Mouse (Mus musculus): ENCODE data around the gene Napsa.

Gene Napsa

DNA sequence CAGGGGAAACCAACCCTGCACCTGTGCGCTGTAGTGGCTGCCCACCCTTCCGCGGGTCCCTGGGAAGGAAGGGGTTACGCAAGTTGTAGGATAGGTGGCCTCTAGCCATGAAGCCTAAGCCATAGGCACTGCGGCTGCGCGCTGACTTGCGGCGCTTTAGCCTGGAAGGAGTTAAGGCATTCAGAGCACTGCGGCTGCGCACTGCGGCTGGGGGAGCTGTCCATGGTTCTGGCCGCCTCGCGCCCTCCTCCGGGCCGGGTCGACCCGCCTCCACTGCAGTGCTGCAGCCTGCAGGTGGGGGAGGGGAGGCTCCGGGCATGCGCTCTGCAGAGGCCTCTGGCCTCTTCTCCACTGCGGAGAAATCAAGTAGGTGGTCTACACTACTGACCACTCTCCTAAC lies 21.6 kb downstream of the Napsa start:
- intact Hi-C loops (cut with DNase I), result no loop called here

DNA sequence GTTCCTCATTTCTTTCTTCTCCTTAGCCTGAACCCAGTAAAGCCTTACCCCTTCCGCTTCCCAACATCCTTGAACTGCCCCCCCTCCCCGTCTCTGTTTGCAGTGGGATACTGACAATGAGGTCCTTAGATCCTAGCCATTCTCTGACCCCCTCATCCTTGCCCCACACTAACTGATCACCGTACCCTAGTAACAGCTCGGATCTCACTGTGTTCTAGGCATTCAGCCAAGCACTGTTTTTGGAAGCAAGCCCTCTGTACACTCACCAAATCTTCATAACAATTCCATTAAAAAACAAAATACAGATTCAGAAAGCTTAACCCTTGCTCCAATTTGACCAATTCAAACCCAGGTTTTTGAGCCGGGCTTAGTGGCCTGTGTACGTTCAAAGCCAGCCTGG lies 22.1 kb downstream of the Napsa start:
- intact Hi-C loops (cut with DNase I), result no loop called here

DNA sequence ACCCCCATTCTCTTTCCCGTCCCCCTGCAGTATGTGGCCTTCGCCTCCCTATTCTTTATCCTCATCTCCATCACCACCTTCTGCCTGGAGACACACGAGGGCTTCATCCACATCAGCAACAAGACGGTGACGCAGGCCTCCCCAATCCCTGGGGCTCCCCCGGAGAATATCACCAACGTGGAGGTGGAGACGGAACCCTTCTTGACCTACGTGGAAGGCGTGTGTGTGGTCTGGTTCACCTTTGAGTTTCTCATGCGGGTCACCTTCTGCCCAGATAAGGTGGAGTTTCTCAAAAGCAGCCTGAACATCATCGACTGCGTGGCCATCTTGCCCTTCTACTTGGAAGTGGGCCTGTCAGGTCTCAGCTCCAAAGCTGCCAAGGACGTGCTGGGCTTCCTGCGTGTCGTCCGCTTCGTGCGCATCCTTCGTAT lies 23.0 kb downstream of the Napsa start:
- intact Hi-C loops (cut with DNase I), result no loop called here

DNA sequence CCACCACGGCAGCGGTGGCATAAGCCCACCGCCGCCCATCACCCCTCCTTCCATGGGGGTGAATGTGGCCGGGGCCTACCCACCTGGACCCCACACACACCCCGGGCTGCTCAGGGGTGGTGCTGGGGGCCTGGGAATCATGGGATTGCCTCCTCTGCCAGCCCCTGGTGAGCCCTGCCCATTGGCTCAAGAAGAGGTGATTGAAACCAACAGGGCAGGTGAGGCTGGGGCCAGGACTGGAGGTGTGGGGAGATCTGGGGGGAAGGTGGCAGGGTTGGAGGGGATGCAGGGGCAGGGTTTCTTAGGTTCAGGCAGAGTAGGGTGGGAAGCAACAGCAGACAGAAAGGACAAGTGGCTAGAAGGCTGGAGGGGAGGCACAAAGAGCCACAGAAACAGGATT lies 23.9 kb downstream of the Napsa start:
- intact Hi-C loops (cut with DNase I), result no loop called here

DNA sequence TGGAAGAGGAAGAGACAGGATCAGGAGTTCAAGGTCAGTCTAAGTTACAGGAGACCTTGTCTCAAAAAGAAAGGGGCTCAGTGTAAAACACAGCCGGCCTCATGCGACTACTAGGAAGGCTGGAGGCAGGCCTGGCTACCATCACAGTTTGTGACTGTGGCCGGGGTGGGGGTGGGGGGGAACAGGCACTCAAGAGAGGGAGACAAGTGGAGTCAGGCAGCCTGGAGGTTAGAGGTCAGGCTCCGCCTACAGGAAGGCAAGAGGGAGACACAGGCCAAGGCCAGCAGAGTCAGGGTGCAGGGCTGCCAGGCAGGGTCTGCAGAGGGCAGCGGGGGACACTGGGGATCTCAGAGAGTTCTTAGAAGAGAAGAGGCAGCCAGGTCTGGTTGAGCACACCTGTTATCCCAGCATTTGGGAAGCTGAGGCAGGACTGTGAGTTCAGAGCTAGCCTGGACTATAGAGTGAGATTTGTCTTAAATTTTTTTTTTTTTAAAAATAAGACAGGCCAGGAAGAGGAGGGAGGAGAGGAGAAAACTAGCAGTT lies 24.9 kb downstream of the Napsa start:
- intact Hi-C loops (cut with DNase I), result no loop called here

DNA sequence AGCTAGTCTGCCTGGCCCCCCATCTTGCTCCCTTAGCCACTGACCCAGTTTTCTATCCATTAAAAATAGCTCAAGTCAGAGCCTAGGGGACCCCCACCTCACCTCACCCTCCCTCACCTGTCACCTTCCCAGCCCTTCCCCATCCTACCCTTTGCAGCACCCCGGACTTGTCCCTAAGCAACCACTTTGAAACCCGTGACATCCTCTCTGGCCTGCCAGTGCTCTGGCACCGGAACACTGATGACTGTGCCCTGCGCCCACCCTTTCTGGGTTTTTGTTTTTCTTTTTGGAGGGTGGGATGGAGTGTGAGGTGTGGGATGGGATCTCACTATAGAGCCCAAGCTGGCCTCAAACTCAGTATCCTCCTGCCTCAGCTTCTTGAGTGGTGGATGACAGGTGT lies 25.5 kb downstream of the Napsa start:
- intact Hi-C loops (cut with DNase I), result no loop called here

DNA sequence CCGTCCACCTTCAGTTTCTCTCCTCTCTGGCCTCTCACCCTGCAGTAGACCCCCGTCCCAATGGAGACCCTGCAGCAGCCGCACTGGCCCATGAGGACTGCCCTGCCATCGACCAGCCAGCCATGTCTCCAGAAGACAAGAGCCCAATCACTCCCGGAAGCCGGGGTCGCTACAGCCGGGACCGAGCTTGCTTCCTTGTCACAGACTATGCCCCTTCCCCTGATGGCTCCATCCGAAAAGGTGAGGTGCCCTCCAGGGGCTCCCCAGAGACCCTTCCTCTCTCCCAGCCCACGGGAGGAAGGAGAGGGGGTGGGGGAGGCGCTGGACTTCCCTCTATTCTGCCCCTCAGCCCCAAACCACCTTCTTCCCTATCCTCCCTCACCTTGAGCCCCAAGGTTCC lies 26.2 kb downstream of the Napsa start:
- intact Hi-C loops (cut with DNase I), result no loop called here

DNA sequence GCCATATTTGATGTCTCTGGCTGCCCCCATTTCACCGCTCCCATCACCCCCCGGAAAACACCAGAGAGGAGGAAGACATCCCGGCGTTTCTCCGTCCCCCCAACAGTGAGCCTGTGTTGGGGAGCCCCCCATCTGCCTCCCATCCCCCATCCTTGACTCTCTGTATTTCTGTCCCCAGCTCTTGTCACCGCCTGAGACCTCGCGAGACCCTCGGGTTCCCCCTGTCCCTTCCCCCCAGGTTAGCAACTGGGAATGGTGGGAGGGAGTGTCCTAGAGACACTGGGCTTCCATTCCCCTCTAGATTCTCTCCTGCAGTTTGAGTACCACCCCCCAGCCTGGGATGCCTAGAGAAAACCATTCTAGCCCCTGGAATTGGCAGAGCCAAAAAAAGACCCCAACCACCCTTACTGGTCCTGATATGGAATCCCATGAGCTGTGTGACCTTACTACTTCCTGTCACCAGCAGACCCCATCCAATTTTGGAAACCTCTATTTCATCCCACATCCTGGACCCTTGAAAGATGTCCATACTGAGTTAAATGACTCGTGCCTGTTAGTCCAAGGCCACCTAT lies 28.6 kb downstream of the Napsa start:
- intact Hi-C loops (cut with DNase I), result no loop called here

DNA sequence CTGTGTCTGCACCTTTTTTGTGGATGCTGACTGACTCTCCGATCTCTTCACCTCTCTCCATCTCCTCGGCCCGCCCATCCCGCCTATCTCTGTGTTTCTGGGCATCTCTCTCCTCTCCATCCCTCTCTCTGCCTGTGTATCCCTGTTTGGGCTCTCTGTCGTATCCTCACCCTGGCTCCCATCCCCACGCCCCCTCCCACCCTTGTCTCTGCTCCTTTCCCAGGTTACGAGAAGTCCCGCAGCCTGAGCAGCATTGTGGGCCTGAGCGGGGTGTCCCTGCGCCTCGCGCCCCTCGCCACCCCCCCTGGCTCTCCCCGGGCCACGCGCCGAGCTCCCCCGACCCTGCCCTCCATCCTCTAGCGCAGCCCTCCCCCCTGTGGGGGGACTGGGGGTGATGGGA lies 29.5 kb downstream of the Napsa start:
- intact Hi-C loops (cut with DNase I), result no loop called here

DNA sequence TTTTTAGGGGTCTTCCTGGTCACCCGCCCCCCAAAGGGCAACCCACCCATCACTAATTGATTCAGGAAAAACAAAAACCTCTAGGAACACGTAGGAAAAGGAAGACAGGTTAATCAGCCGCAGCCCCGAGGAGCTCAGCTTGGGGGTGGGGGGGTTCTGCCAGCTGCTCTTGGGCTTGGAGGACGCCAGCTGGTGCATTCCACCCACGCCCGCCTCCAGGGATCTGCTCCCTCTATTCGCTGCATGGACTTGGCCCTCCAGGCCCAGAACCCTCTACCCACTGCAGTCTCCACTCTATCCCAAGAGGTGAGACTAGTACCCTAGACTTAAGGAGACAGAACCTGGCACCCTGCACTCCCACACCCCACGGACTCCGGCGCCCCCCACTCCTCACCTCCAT lies 30.3 kb downstream of the Napsa start:
- intact Hi-C loops (cut with DNase I), result no loop called here

DNA sequence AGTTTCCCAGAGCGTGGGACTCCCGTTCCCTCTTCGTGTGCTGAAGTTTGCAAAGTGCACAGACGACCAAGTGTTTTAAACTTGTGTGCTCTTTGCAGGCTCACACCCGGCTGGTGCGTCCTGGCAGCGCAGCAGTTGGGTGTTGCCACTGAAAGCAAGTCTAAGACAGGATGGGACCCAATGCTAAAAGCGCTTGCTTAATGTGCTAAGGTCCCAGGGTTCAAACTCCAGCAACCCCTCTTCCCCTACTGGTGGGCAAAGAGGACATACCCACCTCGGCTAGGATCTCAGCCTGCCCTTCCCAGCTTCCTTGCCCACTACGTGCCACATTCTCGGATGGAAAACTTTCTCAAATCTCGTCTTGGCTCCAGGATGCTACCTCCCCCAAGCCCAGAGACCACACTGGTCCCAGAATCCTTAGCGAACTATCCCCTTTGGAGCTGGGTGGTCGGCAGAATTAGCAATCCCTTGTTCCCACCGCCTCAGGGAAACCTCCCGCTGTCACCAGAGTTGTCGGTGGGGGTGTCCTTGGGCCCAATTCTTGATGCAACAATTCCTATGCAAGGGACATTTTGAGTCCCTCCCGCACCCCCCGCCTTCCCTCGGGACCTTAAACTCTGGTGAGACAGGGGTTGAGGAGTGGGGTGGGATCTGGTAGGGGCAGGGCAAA lies 31.1 kb downstream of the Napsa start:
- intact Hi-C loops (cut with DNase I), result no loop called here

DNA sequence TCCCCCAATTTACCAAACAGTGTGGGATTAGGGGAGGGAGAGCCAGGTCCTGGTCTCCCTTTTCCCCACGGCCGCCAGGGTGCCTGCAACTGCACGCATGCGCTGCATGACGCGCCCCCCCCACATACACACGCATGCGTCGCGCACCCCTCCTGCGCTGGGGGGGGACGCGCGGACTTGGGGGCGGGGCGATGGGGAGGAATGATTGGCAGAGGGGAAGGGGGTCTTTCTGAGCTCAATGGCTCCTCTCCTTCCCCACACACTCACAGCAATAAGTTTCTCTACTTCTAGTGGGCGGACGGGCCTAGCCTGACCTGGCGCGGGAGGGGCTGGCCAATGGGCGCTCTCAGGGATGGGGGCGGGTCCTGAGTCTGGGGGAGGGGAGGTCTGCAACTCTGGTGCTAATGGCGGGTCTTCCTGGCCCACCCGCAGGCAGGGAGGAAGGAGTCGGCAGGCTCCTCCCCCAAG lies 32.0 kb downstream of the Napsa start:
- intact Hi-C loops (cut with DNase I), result no loop called here

DNA sequence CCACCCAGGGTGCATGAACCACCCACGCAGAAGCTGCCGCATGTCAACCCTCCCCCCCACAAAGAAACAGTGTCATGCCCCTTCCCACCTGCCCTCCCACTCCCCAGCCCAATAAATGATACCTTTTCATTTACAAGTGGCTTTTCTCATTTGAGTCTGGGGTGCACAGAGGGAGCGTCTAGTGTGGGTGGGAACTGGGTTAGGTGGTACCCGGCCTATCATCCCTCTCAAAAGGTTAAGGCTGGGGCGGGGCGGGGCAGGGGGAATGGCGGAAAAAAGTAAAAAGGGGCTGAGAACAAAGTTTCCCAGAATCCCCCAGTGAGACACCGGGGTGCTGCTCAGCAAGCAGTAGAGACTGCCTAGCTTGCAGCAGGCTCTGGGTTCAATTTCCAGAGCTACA lies 32.4 kb downstream of the Napsa start:
- intact Hi-C loops (cut with DNase I), result no loop called here

DNA sequence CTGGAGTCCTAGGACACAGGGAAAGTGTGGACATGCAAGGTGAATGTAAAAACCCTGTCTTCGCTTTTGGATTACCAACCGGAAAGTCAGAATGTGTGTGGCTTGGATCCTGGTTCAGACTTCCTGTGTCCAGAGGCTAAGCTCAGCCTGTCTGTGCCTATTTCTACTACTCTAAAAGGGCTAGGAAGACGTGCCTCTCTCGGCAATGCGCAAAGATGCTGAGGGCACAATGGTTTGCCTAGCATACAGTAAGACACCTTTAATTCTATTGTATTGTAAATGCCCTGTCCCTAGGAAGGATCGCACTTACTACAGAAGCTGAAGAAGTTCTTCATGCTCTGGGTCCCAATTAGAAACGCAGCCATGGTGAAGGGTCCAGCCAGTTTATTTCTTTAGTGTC lies 33.3 kb downstream of the Napsa start:
- intact Hi-C loops (cut with DNase I), result no loop called here

DNA sequence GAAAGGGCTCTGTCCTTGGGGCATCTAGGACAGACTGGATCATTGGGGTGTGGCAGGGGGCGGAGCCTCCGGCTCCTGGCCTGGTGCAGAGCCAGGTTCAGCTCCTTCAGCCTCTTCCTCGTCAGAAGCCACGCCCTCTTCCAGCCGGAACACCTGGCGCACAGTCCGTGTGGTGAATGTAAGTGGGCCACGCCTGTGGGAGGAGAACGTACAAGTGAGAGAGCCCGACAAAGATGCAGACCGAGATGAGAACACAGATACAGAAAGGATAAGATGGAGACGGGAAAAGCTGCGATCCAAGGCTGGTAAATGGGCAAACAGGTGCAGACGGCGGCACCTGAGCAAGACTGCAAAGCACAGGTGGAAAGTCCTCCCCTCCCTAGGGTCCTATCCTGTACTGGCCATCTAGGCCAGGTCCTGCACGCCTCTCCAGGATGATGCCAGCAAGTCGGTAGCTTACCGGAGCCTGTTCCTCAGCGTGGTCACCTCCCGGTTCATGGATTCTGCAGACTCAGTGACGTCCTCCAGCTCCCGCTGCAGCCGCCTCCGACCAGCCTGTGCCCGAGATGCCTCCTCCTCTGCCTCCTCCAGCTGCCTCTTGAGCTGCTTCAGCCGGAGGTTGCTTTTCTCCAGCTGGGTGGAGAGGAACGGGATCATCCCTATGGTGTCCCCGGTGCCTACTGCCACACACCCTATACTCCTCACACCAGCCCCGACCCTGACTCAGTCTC lies 34.2 kb downstream of the Napsa start:
- intact Hi-C loops (cut with DNase I), result no loop called here

DNA sequence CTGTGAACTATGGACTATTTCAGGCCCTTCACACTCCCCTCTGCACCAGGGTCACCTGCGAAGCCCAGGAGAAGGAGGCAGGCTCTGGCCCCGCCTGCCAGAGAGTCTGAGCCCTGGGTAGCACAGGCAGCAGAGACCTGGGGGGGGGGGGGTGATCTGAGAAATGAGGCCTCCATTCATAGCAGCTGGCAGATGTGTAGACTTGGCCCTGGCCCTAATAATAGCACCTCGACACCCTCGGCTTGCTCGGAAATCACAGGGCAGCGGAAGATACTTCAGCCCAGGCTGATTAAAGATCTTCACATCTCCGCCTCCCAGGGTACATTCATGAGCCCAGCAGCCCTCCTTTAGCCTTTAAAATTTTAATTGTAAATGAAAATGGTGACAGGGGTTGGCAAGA lies 40.0 kb downstream of the Napsa start:
- intact Hi-C loops (cut with DNase I), result no loop called here

DNA sequence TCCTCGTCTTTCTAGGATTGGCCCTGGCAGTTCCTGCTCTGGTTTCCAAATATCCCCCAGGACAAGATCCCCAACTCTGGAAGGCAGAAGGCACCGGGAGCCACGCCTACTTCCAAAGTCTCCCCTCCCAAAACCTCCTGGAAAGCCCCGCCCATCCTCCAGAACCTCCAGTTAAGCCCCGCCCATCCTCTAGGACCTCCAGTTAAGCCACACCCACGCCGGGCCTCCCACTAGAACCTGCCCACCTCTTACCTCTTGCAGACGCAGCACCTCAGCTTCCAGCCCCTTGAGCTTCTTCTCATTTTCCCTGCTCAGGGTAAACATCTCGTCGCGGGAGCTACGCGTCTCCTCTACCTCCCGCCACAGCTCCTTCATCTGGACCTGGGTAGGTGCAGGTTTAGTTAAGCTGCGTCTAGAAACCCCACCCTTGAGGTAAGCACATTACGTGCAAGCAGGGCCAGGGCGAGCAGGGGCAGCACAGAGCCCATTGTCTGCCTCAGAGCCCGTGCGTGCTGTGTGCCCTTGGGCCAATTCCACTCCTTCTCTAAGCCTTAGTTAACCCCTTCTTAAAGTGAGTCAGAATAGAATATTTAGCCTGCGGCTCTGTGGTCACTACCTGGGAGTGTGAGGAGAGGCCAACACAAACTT lies 42.0 kb downstream of the Napsa start:
- intact Hi-C loops (cut with DNase I), result no loop called here

DNA sequence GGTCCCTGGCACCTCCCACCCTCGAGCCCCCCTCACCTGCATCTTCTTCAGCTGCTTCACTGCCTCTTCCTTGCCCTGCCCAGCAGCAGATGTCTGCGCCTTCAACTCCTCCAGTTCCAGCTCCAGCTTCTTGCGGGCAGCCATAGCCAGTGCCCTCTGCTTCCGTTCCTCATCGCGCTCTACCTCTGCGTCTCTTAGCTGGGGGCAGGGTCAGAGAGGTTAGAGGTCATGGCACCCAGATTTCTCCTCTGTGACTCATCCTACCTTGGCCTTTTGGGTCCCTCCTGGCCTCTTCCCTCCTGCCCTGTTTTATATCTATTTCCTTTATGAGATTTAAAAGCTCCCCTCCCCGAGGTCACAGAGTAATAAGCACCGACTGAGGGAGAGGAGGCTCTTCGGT lies 43.1 kb downstream of the Napsa start:
- intact Hi-C loops (cut with DNase I), result no loop called here

DNA sequence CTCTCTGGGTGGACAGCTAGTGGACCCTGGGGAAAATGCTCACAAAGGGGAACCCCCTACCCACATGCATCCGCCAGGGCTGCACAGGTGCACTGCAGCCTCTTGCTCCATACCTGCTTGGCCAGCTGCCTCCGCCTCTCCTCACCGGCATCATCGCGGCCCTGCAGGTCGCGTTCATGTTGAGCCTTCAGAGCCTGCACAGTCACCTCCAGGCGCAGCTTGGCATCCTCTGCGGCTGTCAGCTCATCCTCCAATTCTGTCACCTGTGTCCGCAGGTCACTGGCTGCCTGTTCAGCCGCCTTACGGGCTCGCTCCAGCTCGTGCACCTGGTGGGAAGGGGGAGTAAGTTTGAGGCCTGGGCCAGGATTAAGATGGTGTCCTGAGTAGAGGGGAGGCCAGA lies 43.8 kb downstream of the Napsa start:
- intact Hi-C loops (cut with DNase I), result no loop called here

DNA sequence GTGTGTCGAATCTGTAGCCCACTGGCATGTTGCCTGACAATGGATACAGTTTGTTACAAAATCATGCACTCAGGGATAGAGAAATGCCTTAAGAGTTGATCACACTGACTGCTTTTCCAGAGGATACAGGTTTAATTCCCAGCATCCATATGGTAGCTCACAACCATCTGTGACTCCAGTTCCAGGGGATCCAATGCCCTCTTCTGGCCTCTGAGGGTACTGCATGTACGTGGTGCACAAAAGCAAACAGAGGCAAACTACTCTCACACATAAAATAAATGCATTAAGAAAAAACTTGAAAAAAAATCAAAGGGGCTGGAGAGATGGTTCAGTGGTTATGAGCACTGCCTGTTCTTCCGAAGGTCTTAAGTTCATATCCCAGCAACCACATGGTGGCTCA lies 44.9 kb downstream of the Napsa start:
- intact Hi-C loops (cut with DNase I), result no loop called here

DNA sequence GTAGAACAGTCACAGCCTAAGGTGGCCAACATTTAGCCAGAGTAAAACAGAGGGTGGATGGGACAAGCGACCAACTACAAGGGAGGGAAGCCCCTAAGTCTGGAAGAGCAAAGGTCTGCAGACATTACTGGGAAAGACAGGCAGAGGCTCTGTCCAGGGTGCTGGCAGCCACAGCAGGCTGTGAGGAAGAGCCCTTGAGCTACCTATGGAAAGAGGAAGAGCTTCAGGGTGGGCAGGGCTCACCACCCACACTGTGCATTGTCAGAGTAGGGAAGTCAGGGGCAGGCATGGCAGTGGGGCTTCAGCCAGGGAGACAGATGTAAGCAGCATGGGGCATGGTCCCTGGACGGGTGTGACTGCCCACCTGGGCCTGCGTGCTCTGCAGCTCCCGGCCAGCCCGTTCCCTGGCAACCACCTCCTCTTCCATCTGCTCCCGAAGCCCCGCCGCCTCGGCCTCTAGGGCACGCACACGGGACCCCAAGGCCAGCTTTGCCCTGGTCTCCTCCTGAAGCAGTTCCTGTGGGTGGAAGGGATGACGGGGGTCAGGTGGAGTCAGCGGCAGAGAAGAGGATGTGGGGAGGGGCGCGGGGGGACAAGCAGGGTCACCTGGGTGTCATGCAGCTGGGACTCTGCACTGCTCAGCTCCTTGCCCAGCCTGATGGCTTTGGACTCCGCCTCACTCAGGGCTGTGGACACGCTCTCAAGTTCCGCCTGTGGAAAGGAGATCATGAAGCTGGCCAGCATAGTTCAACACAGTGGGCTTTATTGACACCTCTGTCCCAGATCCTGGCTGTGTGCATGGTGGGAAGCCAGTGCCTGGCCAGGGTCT lies 51.7 kb downstream of the Napsa start:
- intact Hi-C loops (cut with DNase I), result no loop called here
